Mouse (Mus musculus) G1E (cell line): ENCODE measurements around the gene Polh.

Source experiments
- CTCF ChIP-seq: IDR thresholded peaks from 2 replicates; pipeline ENCODE4 v1.5.1; 2012; ENCODE audit warnings: low read depth, low read length, inconsistent platforms, mixed read lengths
- GATA1 ChIP-seq: IDR thresholded peaks from 2 replicates; pipeline ENCODE4 v1.6.1; 2012; ENCODE audit warnings: borderline replicate concordance, low read length, inconsistent platforms, mixed read lengths
- GATA2 ChIP-seq: IDR thresholded peaks from 2 replicates; pipeline ENCODE4 v1.6.1; 2012; ENCODE audit warnings: low read depth, low read length, inconsistent platforms, borderline replicate concordance
- POLR2AphosphoS5 ChIP-seq: IDR thresholded peaks from 2 replicates; pipeline ENCODE4 v1.6.1; 2012; ENCODE audit warnings: low read depth, low read length, inconsistent platforms; ENCODE audit not compliant: insufficient replicate concordance
- TAL1 ChIP-seq: conservative IDR thresholded peaks from 2 replicates; pipeline ENCODE4 v1.6.1; 2012; ENCODE audit warnings: low read depth, low read length, inconsistent platforms, mixed read lengths

DNA sequence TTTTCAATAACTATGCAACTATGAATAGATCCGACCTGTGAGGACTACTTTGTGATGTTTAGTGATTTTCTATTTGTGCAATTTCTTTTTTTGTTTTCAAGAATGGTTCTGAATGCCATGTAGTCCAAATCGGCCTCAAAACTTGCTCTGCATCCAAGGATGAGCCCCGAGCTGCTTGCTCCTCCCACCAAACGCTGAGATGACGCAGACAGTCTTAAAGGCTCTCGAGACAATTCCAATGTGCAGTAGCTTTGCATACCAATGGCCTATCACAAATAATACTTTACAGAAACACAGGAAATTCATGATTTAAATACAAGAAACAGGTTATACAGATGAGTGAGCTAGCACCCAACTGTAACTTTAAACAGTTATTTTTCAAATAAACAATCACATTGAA lies 1.3 kb downstream of the Polh start:
- TF ChIP-seq CTCF (no peak), POLR2AphosphoS5 (no peak), GATA1 (no peak), GATA2 (no peak), TAL1 (no peak)
